In genomic region chr7:40901201-40901600, GRCm38 (mm10) we compare ENCODE assay signal across 7 mouse cellular contexts. TPM values are rescaled to one million over a fixed set of nuclear protein-coding genes. Genes with fewer than 3 reads are reported as not detected.
A peak's percentile ranks its signal among the peaks of the same experiment; 100 is the strongest.
DNase-seq lines count a peak whose midpoint lies in the region; ATAC-seq and TF ChIP-seq lines count a peak whose summit lies in the region.

No protein-coding gene starts in this region.

- H3K36me3 ChIP-seq in midbrain, embryonic 14.5 days (ENCODE audit: control insufficient read depth, insufficient read depth, low read length), result no peaks in the 10 kb centered on the region
- no peaks in the 10 kb centered on the region for H3K36me3 ChIP-seq in testis, adult 2 months (ENCODE audit: control insufficient read depth, insufficient read depth, low read length)

- intact Hi-C loops in gastrocnemius, postnatal 14 days (cut with DNase I; ENCODE audit: low total_unique reads), result no loop called here
- intact Hi-C loops in left cerebral cortex, postnatal 25 days (cut with DNase I), result loop anchor here (1.0 to 10.0 kb wide), 5 partner anchors 38 to 626 kb away; no protein-coding TSS in a partner anchor

- peak overlapping the region; percentile 70 for H3K4me3 ChIP-seq in midbrain, embryonic 14.5 days (replicated peaks; ENCODE audit: low read depth, low read length)
- no peak overlapping the region for H3K4me3 ChIP-seq in testis, adult 2 months (ENCODE audit: control insufficient read depth, low read depth, low read length)

- ATAC-seq in midbrain, embryonic 14.5 days (ENCODE audit: low FRiP score, low TSS enrichment), result peak; percentile 79

- DNase-seq in adrenal gland, postnatal 10 days, result peak; percentile 74
- DNase-seq in embryo, embryonic 10 days (ENCODE audit: low spot score), result peak; percentile 81
- peak; percentile 51 for DNase-seq in gastrocnemius, postnatal 14 days
- DNase-seq in kidney, adult 18-20 months, result peak; percentile 69
- peak; percentile 83 to 92 for DNase-seq in left cerebral cortex, postnatal 25 days (ENCODE audit: low spot score in 2 of 2)
- peak; percentile 94 for DNase-seq in midbrain, embryonic 14.5 days

- peak overlapping the region; percentile 17; the same call in 1 of the 2 replicates for H3K9ac ChIP-seq in midbrain, embryonic 14.5 days (replicated peaks; ENCODE audit: low read length)

- TF ChIP-seq POLR2A in testis, adult 2 months (IDR thresholded peaks at IDR 0.05; ENCODE audit: control insufficient read depth, low read depth, low read length), result no peak

- peaks cover 11% of the 10 kb centered on the region; the same call in 1 of the 2 replicates for H3K27me3 ChIP-seq in midbrain, embryonic 14.5 days (ENCODE audit: control insufficient read depth, insufficient read depth, low read length)
- no peaks in the 10 kb centered on the region; the same call in 1 of the 2 replicates for H3K27me3 ChIP-seq in testis, adult 2 months (ENCODE audit: control insufficient read depth, insufficient read depth, low read length)

- H3K4me2 ChIP-seq in midbrain, embryonic 14.5 days (ENCODE audit: low read length), result peak overlapping the region; percentile 98

- H3K9me3 ChIP-seq in midbrain, embryonic 14.5 days (ENCODE audit: control insufficient read depth, low read length), result no peaks in the 10 kb centered on the region

- H3K4me1 ChIP-seq in midbrain, embryonic 14.5 days (ENCODE audit: control insufficient read depth, insufficient read depth, low read length), result peaks cover 29% of the 10 kb centered on the region
- H3K4me1 ChIP-seq in testis, adult 2 months (ENCODE audit: control insufficient read depth, insufficient read depth, low read length), result peaks cover 2% of the 10 kb centered on the region

- TF ChIP-seq CTCF in testis, adult 2 months (IDR thresholded peaks at IDR 0.05; ENCODE audit: control insufficient read depth, insufficient read depth, insufficient replicate concordance, low read depth, low read length), result peak; percentile 47; the same call in 1 of the 2 replicates

- no peak overlapping the region; the same call in 1 of the 2 replicates for H3K27ac ChIP-seq in midbrain, embryonic 14.5 days (replicated peaks; ENCODE audit: low read depth, low read length)
- no peak overlapping the region for H3K27ac ChIP-seq in testis, adult 2 months (ENCODE audit: control insufficient read depth, insufficient read depth, low read depth, low read length)

- WGBS in midbrain, embryonic 14.5 days, result 1% methylated on average over 16 of the region's 16 CpGs

RNA-seq across cellular contexts. Expression of gene Vstm2b, which starts 3.1 kb away (rescaled TPM):
- total RNA-seq in adrenal gland, postnatal 10 days (2021), result under 1 TPM; 0.57 to 0.97 TPM
- total RNA-seq in gastrocnemius, postnatal 14 days (2021), result under 1 TPM; 0.11 to 0.27 TPM
- total RNA-seq in left cerebral cortex, postnatal 25 days (2021), result 10 to 100 TPM; 56.2 to 57.9 TPM
- polyA plus RNA-seq in midbrain, embryonic 14.5 days (2014; fragmentation: Nextera tagmentation; extraction: Ambion mirVana), result 21.1 and 25.6 TPM in 2 replicates
- polyA plus RNA-seq in testis, adult 2 months (2012; rRNA removed), result 2.4 and 3.4 TPM in 2 replicates

Comparison
In these comparisons a context has a peak if more than half of its experiments do, and no peak if none do; other contexts are left out.
1. RNA of gene Vstm2b, which starts 3.1 kb away (total RNA-seq): 56.2 to 57.9 TPM in left cerebral cortex, postnatal 25 days; 0.57 to 0.97 TPM in adrenal gland, postnatal 10 days and 0.11 to 0.27 TPM in gastrocnemius, postnatal 14 days; every median in the first group is over 10 times any median in the second.
2. Peak in every context shown above with its lines, with median percentiles within 50 percentile points of each other: DNase-seq.